Mouse (Mus musculus) thymus, postnatal 0 days (tissue): ENCODE results near the gene Nubp1. TPM values are rescaled to one million over a fixed set of nuclear protein-coding genes. Genes with fewer than 3 reads are reported as not detected.

Experiments
- DNase-seq: peaks from one replicate; pipeline ENCODE4 v3.0.0-alpha.2; 2015; ENCODE audit warnings: low spot score
- polyA plus RNA-seq: library from polyadenylated mRNA; unstranded; fragments of >200 nt; fragmentation: Nextera tagmentation; extraction: Ambion mirVana; gene quantifications from 2 replicates; pipeline ENCODE4 v1.2.1, GENCODE M21; 2015

The Nubp1 gene
- polyA plus RNA-seq, 1 experiment from 2014 or later: 87.9 TPM

DNA sequence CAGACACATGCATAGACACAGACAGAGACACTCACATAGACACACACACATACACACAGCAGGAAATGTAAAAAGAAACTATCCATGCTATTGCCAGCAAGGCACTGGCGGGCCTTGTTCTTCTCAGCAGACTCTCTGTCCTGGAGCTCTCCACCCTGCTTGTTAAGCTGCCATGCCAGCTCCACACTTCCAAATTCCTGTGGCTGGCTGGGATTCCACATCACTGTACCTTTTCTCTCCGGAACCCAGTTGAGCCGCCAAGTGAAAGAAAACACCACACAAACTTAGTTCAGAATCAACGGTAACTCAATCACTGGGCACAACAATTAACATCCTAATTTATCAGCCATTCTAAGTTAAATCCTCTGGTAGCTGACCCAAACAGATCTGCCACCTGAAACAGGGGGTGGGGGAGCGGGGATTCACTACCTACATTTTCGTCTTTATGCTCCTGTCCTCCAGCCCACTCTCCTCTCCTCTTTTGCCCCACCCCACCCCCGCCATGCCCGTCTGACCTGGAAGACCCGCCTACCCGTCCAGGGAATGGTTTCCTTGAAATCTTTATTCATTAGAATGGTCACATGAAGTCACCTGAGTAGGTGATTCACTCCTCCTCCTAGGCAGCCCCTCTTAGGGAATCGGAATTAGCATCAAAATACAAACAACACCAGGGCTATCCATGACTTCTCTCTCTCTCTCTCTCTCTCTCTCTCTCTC lies 55.8 kb downstream of the Nubp1 start:
- DNase-seq: no peak

DNA sequence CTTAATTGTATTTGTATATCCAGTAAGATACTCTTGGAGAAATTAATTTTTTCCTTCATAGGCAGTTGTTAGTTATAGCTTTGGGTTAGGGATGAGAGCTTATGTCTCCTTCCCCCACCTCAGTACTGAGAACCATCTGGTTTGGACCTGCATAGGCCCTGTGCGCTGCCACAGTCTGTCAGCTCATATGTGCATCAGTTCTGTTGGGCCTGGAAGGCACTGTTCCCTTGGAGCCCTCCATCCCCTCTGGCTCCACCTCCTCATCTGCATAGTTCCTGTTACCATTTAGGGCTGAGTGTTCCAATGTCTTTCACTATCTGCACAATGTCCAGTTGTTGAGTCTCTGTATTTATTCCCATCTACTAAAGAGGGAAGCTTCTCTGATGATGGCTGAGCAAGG lies 56.5 kb downstream of the Nubp1 start:
- no peak for DNase-seq

GRCm38 (mm10) chr16:10471950-10472349 lies 60.2 kb downstream of the Nubp1 start:
- no peak for DNase-seq

Other genes with a start within 250 kb of the Nubp1 start
- gene Rpl39l, start 241.7 kb upstream of the Nubp1 start, polyA plus RNA-seq: 4.2 and 5.8 TPM in 2 replicates
- 0.23 and 0.29 TPM in 2 replicates for gene Atf7ip2, start 219.2 kb upstream of the Nubp1 start, polyA plus RNA-seq
- 5.1 and 5.3 TPM in 2 replicates for gene Emp2, start 98.0 kb upstream of the Nubp1 start, polyA plus RNA-seq
- 1.3 and 1.6 TPM in 2 replicates for gene Tekt5, start 16.5 kb upstream of the Nubp1 start, polyA plus RNA-seq
- gene Tvp23a, start 35.4 kb downstream of the Nubp1 start, polyA plus RNA-seq: 3.1 and 3.6 TPM in 2 replicates
- gene Ciita, start 68.1 kb downstream of the Nubp1 start, polyA plus RNA-seq: 21.1 and 22.6 TPM in 2 replicates
- 27.0 and 35.2 TPM in 2 replicates for gene Dexi, start 131.1 kb downstream of the Nubp1 start, polyA plus RNA-seq
- 38.5 and 50.7 TPM in 2 replicates for gene Clec16a, start 133.4 kb downstream of the Nubp1 start, polyA plus RNA-seq